Mouse (Mus musculus) cerebellum, postnatal 10 days (tissue): ENCODE data around the gene Cpa1.

Experiments used
- DNase-seq, 2 experiments: peaks; one replicate each; pipeline ENCODE4 v3.0.0; 2021; ENCODE audit warnings: mixed read lengths in 2 of 2

Gene Cpa1

GRCm38 (mm10) chr6:30674714-30675280 lies 35.8 kb downstream of the Cpa1 start:
- DNase-seq: no peak

- DNase-seq: peak; percentile 48 to 56
Measured at GRCm38 (mm10) chr6:30675281-30675771, 36.3 kb downstream of the Cpa1 start.

GRCm38 (mm10) chr6:30676506-30676905 lies 37.5 kb downstream of the Cpa1 start:
- DNase-seq: no peak

- DNase-seq: no peak
Measured at GRCm38 (mm10) chr6:30677591-30677990, 38.6 kb downstream of the Cpa1 start.

GRCm38 (mm10) chr6:30678482-30678881 lies 39.5 kb downstream of the Cpa1 start:
- DNase-seq: peak; percentile 82 to 85

- DNase-seq: no peak
Measured at GRCm38 (mm10) chr6:30679567-30679966, 40.5 kb downstream of the Cpa1 start.

- DNase-seq: no peak
Measured at GRCm38 (mm10) chr6:30680442-30680841, 41.4 kb downstream of the Cpa1 start.

- no peak for DNase-seq
Measured at GRCm38 (mm10) chr6:30681935-30682900, 43.2 kb downstream of the Cpa1 start.

- DNase-seq: no peak
Measured at GRCm38 (mm10) chr6:30684570-30684969, 45.6 kb downstream of the Cpa1 start.

- no peak for DNase-seq
Measured at GRCm38 (mm10) chr6:30687198-30687597, 48.2 kb downstream of the Cpa1 start.

GRCm38 (mm10) chr6:30692826-30693225 lies 53.8 kb downstream of the Cpa1 start:
- DNase-seq: no peak

GRCm38 (mm10) chr6:30693350-30693991 lies 54.5 kb downstream of the Cpa1 start, which contains the start of gene Cep41:
Cep41 (minus strand) TSS chr6:30693749.
- DNase-seq: peak; percentile 99

GRCm38 (mm10) chr6:30694209-30694608 lies 55.2 kb downstream of the Cpa1 start:
- peak; percentile 55 to 79 for DNase-seq
